Mouse (Mus musculus) lung, adult 18-20 months (tissue): ENCODE results near the gene Arpp19.

Source experiments
- DNase-seq, 2 experiments: peaks; one replicate each; pipeline ENCODE4 v3.0.0; 2022; ENCODE audit warnings: mixed read lengths in 2 of 2

Arpp19 gene

GRCm38 (mm10) chr9:75037451-75038356, at the start of gene Arpp19:
Gene Arpp19, plus strand, starts transcription at chr9:75037614.
- peak; percentile 85 to 90 for DNase-seq

DNA sequence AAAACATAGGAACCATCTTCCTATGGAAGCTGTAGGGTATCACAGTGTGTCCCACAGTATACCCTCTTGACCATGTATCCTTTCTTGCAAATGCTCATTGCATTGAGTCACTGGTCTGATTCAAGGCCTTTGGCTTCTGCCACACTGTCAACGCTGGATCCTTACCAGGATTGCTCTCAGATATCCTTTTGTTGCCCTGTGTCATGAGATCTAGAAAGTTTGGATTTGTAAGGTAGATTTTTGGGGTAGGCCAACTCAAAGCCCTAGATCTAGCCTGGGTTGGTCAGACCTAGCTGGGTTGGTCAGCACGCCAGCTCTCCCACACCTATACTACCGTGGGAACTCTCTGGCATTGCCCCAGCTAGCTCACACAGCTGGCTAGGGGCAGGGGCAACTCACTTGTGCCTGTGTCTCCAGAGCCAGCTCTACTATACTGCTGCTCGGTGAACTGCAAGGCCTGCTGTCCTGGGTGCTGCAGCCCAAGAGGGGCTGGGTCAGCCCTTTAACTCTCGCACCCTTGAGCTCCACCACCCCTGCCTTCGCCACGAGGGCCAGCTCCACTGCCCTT, 48.4 kb upstream of the Arpp19 start:
- no peak for DNase-seq

DNA sequence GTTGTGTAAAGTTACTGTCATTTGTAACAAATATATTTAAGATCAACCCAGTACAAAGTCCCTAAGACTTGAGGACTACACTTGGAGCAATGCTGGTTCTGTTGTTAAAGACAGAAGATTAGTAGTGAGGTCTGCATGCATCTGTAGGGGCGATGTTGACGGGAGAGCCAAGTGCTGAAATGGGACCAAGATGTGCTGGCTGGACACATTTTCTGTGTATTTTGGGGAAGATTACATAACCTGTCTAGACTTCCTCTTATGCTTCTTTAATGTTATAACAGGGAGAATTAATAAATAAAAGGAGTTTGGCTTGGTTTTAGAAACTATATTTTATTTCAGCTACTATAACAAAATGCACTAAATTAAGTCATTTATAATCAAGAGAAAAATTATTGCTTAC, 47.4 kb upstream of the Arpp19 start:
- DNase-seq = no peak

DNA sequence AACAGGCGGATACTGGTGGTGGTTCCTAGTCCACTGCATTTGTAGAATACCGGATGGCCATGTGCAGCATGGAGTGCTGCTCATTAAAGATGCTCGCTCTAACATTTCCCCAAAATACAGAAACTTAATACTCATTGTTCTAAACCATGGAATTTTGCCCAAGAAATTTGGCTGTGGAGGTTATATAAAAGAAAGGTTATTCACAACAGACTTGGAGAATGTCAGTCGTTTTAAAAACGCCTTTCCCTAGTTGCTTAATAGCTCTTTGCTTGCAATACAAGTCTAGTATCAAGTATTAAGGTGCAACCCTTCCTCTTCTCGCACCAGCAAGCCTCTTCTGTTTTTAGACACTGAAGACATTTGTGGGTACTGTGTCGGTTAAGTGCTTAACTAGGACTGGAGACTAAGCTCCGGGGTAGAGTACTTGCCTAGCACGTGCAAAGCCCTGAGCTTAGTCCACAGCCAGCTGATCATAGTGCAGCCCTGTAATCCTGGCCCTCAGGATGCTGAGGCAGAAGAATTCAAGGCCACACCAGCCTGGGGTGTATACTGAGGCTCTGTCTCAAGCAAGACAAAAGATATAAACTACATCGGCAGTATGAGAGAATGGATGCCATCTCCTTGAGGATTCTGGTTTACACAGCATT, 42.7 kb upstream of the Arpp19 start:
- DNase-seq = no peak

- DNase-seq = no peak
Measured at GRCm38 (mm10) chr9:74996349-74996748, 41.1 kb upstream of the Arpp19 start.

GRCm38 (mm10) chr9:74997976-74998375, 39.4 kb upstream of the Arpp19 start:
- no peak for DNase-seq

DNA sequence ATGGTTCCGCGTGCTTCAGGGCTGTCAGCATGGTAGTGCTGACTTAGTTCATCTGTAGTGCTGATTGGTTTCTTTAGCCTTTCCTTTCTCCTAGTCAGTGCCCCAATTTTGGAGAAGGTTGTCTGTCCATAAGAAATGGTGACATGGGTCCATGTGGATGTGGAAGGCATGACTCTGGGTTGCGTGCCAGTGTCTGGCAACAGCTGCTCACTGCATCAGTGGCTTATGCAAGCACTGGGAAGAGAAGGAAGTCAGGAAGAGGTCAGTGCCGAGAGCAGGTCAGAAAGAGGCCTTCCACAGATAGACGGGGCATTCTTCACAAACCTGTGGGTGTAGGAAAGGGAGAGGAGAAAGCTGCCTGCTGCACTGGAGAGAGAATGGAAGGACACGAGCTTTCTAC, 36.4 kb upstream of the Arpp19 start:
- DNase-seq = peak in 1 of 2 experiments; percentile 16

- DNase-seq = peak; percentile 77 to 79
Measured at GRCm38 (mm10) chr9:75001611-75002204, 35.7 kb upstream of the Arpp19 start.

DNA sequence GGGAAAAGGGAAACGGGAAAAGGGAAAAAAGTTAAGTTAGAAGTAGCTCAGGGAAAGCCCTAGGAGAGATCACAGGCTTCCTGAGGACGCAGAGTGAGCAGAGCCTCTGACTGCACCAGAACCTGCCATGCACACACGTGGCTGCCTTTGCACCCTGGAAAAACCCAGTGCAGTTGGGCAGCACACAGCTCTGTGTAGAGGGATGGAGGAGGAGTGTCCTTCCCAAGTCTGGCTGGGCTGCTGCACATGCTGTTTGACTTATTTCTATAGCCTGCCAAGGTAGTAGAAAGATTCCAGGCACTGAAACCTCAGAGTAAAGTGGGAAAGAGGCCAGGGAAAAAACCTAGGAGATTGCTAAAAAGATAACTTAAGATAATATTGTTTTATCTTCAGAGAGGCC, 35.2 kb upstream of the Arpp19 start:
- no peak for DNase-seq

DNA sequence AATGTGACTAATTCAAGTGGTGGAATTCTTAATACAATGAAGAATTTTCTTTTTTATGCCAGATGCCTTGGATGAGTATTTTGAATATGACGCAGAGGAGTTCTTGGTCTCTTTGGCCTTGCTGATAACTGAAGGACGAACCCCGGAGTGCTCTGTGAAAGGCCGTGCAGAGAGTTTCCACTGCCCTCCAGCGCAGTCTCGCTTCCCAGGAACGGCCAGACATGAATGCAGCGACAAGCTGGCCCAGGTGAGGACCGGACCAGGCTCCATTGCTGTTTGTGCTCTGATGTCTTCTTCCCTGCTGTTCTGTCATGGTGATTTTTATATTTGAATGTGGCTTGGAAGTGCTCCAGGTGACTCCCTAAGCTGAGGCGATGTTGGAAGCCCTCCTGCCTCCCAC, 33.2 kb upstream of the Arpp19 start:
- DNase-seq = no peak

DNA sequence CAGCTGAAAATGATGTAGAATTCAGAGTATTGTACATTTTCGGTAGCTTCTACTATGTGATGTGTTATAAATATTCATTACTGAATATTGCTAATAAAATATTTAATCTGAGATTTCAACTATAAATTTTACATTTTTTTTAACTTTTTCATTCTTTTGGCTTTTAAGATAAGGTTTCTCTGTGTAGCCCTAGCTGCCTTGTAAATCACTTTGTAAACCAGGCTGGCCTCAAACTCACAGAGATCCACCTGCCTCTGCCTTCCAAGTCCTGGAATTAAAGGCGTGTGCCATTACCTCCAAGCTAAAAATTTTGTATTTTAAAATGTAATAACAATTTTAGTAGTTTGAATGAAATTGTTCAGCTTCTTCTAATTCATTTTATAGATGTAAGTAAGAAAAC, 20.8 kb upstream of the Arpp19 start:
- DNase-seq = no peak

DNA sequence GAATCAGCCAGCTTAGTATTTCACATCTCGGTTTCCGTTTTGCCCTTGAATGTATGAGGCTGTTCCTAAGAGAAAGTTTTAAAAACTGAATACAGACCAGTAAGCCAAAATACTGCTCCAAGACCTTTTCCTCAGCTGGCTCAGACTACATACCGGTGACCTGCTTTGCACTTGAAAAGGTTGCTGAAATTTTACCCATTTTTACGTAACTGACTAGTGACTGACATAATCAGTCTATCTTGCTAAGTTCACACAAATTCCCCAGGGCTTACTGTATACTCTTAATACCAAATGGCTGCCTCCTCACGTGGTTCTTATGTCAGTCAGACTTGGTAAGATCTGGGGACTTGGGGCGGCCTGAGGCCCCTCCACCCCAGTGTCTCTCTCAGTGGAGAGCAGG, 18.2 kb upstream of the Arpp19 start:
- no peak for DNase-seq

DNA sequence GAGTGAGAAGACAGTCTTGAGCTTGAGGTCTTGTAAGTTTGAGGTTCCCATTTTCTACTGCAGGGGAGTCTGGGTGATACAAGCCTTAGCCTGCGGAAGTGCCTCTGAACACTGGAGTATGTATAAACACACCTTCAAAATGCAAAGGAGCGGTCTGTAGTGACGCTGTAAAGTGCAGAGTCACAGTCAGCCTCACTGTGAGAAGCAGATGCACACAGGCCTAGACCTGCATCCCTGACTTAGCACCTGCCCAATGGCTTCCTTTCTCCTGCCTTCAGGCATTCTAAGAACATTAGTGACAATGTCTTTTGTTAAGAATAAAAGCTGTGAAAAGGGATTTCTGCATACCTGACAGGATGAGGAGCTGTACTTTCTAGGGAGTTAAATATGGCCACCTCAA, 17.8 kb upstream of the Arpp19 start:
- no peak for DNase-seq

DNA sequence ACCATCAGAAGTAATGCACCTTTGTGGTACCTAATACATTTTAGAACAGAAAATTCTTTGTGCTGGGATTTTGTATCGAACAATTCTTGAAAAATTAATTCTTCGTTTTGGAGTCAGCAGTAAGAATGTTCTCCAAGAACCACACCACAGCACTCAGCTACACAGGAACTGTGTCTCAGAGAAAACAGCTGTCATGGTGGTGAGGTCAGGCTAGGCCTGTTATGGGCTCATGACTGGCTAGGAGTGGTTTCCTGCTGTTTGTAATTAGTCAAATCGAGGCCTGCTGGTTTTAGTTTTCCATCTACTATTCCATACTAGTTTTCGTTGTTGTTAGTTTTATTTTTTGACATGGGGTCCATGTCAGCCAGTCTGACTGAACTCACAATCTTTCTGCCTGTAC, 16.9 kb upstream of the Arpp19 start:
- DNase-seq = no peak

DNA sequence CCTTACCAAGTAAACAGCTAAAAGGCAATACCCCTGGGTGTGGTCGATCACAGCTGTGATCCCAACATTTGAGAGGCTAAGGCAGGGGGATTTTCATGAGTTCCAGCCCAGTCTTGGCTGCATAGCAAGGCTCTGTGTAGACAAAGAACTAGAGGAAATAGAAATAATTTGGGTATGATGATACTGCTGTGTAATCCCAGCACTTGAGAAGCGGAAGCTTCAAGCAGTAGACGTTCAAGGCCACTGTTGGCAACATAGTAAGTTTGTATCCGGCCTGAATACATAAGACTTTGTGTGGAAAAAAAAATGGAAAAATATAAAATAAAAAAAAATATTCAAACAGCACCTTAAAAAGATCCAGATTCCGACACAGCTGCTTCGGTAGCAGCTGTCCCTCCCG, 14.9 kb upstream of the Arpp19 start:
- DNase-seq = no peak

DNA sequence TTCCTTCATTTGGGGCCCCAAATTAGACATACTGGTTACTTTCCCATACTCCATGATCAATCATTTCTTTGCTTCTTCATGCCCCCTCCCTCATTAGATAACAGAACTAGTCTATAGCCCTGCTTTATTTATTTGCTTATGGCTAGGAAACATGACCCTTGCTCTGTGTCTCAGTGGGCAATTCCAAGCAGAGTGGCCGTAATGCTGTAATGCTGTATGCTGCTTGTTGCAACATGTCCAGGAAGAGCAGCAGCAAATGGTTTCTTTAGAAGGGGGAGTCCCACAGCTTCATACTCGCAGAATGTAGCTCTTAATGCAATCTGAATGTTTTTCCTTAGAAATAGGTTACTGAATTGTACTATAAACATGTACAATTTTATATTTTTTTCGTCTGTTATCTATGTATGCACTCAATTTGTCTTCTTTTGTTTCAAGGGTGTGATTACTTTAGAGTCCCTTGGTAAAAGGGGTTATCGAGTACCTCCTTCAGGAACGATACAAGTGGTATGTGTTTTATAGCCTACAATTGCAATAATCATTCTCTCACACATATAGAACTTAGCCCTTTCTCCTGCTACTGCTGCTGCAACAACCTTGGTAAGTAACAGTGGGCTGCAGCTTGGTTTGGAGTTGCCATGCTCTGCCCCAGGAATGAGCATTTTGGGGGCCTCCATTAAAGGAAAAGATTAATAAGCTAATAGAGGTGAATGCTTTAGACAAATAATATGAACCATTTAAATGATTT, 14.1 kb upstream of the Arpp19 start:
- DNase-seq = no peak

GRCm38 (mm10) chr9:75024089-75024488, 13.3 kb upstream of the Arpp19 start:
- DNase-seq = no peak

DNA sequence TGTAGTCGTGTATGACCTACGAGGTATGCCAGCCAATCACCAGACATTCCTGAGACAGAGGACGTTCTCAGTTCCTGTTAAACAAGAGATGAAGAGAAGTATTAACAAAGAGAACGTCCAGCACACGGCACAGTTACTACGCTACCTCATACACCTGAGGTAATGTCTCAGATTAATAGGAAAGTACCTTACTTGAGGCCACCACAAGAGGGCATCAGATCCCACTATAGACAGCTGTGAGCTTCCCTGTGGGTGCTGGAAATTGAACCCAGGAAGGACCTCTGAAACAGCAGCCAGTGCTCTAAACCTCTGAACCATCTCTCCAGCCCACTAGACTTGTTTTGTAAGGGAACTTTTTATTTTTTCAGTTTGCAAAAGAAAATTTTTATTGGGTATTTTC, 11.7 kb upstream of the Arpp19 start:
- no peak for DNase-seq

GRCm38 (mm10) chr9:75032408-75032807, 5.0 kb upstream of the Arpp19 start:
- DNase-seq = no peak

- DNase-seq = no peak
Measured at GRCm38 (mm10) chr9:75033141-75033540, 4.3 kb upstream of the Arpp19 start.

DNA sequence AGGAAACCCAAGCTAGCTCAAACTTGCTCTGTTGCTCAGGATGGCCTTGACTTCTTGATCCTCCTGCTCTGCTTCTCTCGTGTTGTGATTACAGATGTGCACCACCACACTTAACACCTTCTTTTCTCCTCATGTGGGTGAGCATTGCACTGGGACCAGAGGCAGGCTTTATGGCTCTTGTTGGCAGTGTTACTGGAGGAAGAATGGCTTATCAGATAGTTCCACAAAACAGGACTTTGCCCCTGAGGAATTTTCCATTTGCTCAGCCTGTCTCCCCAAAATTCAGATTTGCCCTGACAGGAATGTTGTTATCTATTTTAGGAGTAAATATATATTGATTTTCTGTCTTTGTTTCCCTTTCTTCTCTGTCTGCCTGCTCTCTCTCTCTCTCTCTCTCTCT, 2.7 kb upstream of the Arpp19 start:
- DNase-seq = no peak

- DNase-seq = no peak
Measured at GRCm38 (mm10) chr9:75035944-75036343, 1.5 kb upstream of the Arpp19 start.

DNA sequence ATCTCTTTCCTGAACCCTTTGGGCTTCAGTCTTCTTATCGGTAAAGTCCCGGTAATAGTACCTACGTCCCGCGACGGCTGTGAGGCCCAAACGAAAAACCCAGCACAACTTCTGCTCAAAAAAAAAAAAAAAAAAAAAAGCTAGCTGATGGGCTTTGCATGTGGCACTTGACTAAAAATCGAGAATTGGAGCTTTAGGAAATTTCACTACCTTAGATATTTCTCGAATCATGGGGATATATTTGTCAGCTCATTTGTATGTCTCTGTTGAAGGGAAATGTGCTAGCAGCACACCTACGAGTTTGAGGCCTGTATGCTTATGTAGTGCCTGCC, 909 bp downstream of the Arpp19 start:
- no peak for DNase-seq
